Mouse (Mus musculus) heart, embryonic 13.5 days (tissue): ENCODE measurements around the gene Hint1. TPM values are rescaled to one million over a fixed set of nuclear protein-coding genes. Genes with fewer than 3 reads are reported as not detected.

Source experiments
- ATAC-seq: fragments of 200-750 bp; cut with Nextera tagmentation; 2 replicates; pipeline ENCODE4 v1.8.0; 2017; ENCODE audit warnings: moderate TSS enrichment; ENCODE audit not compliant: insufficient number of reproducible peaks, low FRiP score, low TSS enrichment; ENCODE audit errors: extremely low read depth
- H3K27ac ChIP-seq: fragments of 300-500 bp; sonication (generic); replicated peaks from 2 replicates; pipeline ENCODE4 v1.5.1; 2015; ENCODE audit warnings: moderate library complexity, mild to moderate bottlenecking, inconsistent platforms
- H3K27me3 ChIP-seq: fragments of 300-500 bp; sonication (generic); replicated peaks from 2 replicates; pipeline ENCODE4 v1.6.1; 2015; ENCODE audit warnings: mild to moderate bottlenecking, inconsistent platforms
- H3K36me3 ChIP-seq: fragments of 300-500 bp; sonication (generic); 2 replicates; pipeline ENCODE4 v1.6.1; 2015; ENCODE audit warnings: mild to moderate bottlenecking, inconsistent platforms
- H3K4me1 ChIP-seq: fragments of 300-500 bp; sonication (generic); 2 replicates; pipeline ENCODE4 v1.6.1; 2015; ENCODE audit warnings: inconsistent platforms
- H3K4me2 ChIP-seq: fragments of 300-500 bp; sonication (generic); 2 replicates; pipeline ENCODE4 v1.6.1; 2015; ENCODE audit warnings: inconsistent platforms, mild to moderate bottlenecking, moderate library complexity
- H3K4me3 ChIP-seq: fragments of 300-500 bp; sonication (generic); 2 replicates; pipeline ENCODE4 v1.5.1; 2015; ENCODE audit warnings: moderate library complexity, mild to moderate bottlenecking, inconsistent platforms
- H3K9ac ChIP-seq: fragments of 300-500 bp; sonication (generic); 2 replicates; pipeline ENCODE4 v1.6.1; 2015; ENCODE audit warnings: inconsistent platforms, mild to moderate bottlenecking, moderate library complexity
- H3K9me3 ChIP-seq: fragments of 300-500 bp; sonication (generic); 2 replicates; pipeline ENCODE4 v1.6.1; 2016; ENCODE audit warnings: inconsistent platforms
- WGBS: fragments of 180-500 bp; shearing (Covaris S2); methylation state at CpG from one replicate; pipeline ENCODE4 v1.1.7; 2015; ENCODE audit warnings: mixed read lengths; 5-methylcytosine and 5-hydroxymethylcytosine counted together
- polyA plus RNA-seq: library from polyadenylated mRNA; unstranded; fragments of >200 nt; fragmentation: Nextera tagmentation; extraction: Ambion mirVana; gene quantifications from 2 replicates; pipeline ENCODE4 v1.2.1, GENCODE M21; 2015

Hint1 gene
- polyA plus RNA-seq, 1 experiment from 2014 or later: 637 TPM

GRCm38 (mm10) chr11:54862621-54863520, 3.3 kb upstream of the Hint1 start:
- Histone ChIP-seq H3K4me2 (no peak overlapping the region), H3K4me3 (no peak overlapping the region), H3K9ac (no peak overlapping the region), H3K4me1 (peaks cover 27% of the 10 kb centered on the region), H3K36me3 (peaks cover under 1% of the 10 kb centered on the region), H3K27ac (no peak overlapping the region), H3K9me3 (no peaks in the 10 kb centered on the region), H3K27me3 (no peaks in the 10 kb centered on the region)
- no peak for ATAC-seq
- 43% methylated on average over 10 of the region's 10 CpGs for WGBS

GRCm38 (mm10) chr11:54865330-54866085, 675 bp upstream of the Hint1 start:
- Histone ChIP-seq H3K9me3 (no peaks in the 10 kb centered on the region), H3K9ac (peak overlapping the region; percentile 99), H3K4me2 (peak overlapping the region; percentile 72), H3K27me3 (no peaks in the 10 kb centered on the region), H3K36me3 (peaks cover 21% of the 10 kb centered on the region), H3K27ac (peak overlapping the region; percentile 90), H3K4me3 (peak overlapping the region; percentile 89), H3K4me1 (peaks cover 40% of the 10 kb centered on the region)
- WGBS: 71% methylated on average over 6 of the region's 6 CpGs
- ATAC-seq: no peak

- 2% methylated on average over 5 of the region's 5 CpGs for WGBS
Observed at GRCm38 (mm10) chr11:54867049-54867385, 834 bp downstream of the Hint1 start.

GRCm38 (mm10) chr11:54867903-54868434, 1.8 kb downstream of the Hint1 start:
- H3K4me2 ChIP-seq: peak overlapping the region; percentile 72
- ATAC-seq: no peak
- H3K36me3 ChIP-seq: peaks cover 46% of the 10 kb centered on the region
- peaks cover 32% of the 10 kb centered on the region for H3K4me1 ChIP-seq
- H3K27ac ChIP-seq: no peak overlapping the region
- no peak overlapping the region for H3K9ac ChIP-seq
- H3K9me3 ChIP-seq: no peaks in the 10 kb centered on the region
- 85% methylated on average over 3 of the region's 3 CpGs for WGBS
- peak overlapping the region; percentile 89 for H3K4me3 ChIP-seq
- no peaks in the 10 kb centered on the region for H3K27me3 ChIP-seq

More at GRCm38 (mm10) chr11:54867049-54867385, 834 bp downstream of the Hint1 start:
- no peak for ATAC-seq
- H3K9ac ChIP-seq: peak overlapping the region; percentile 99
- H3K4me3 ChIP-seq: peak overlapping the region; percentile 89
- no peaks in the 10 kb centered on the region for H3K9me3 ChIP-seq
- H3K27me3 ChIP-seq: no peaks in the 10 kb centered on the region
- peak overlapping the region; percentile 72 for H3K4me2 ChIP-seq
- peaks cover 32% of the 10 kb centered on the region for H3K4me1 ChIP-seq
- peak overlapping the region; percentile 90 for H3K27ac ChIP-seq
- peaks cover 36% of the 10 kb centered on the region for H3K36me3 ChIP-seq

GRCm38 (mm10) chr11:54868445-54868844, 2.3 kb downstream of the Hint1 start:
- Histone ChIP-seq H3K9ac (peak overlapping the region; percentile 47; the same call in 1 of the 2 replicates), H3K27me3 (no peaks in the 10 kb centered on the region), H3K4me1 (peaks cover 30% of the 10 kb centered on the region), H3K4me3 (no peak overlapping the region), H3K4me2 (peak overlapping the region; percentile 72), H3K36me3 (peaks cover 51% of the 10 kb centered on the region), H3K9me3 (no peaks in the 10 kb centered on the region), H3K27ac (no peak overlapping the region)
- 68% methylated on average over 2 of the region's 2 CpGs for WGBS
- no peak for ATAC-seq

- no peak for ATAC-seq
- H3K4me1 ChIP-seq: peaks cover 30% of the 10 kb centered on the region
- no peak overlapping the region; the same call in 1 of the 2 replicates for H3K9ac ChIP-seq
- no peak overlapping the region for H3K4me2 ChIP-seq
- H3K9me3 ChIP-seq: no peaks in the 10 kb centered on the region
- peaks cover 59% of the 10 kb centered on the region for H3K36me3 ChIP-seq
- WGBS: 75% methylated on average over 3 of the region's 3 CpGs
- no peak overlapping the region for H3K27ac ChIP-seq
- H3K4me3 ChIP-seq: no peak overlapping the region
- H3K27me3 ChIP-seq: no peaks in the 10 kb centered on the region
Observed at GRCm38 (mm10) chr11:54869318-54869717, 3.1 kb downstream of the Hint1 start.

- Histone ChIP-seq H3K27ac (no peak overlapping the region), H3K4me2 (no peak overlapping the region), H3K4me1 (peaks cover 30% of the 10 kb centered on the region), H3K9me3 (no peaks in the 10 kb centered on the region), H3K36me3 (peaks cover 62% of the 10 kb centered on the region), H3K4me3 (no peak overlapping the region), H3K27me3 (no peaks in the 10 kb centered on the region), H3K9ac (no peak overlapping the region)
- no peak for ATAC-seq
- 77% methylated on average over 7 of the region's 7 CpGs for WGBS
Observed at GRCm38 (mm10) chr11:54871831-54872537, 5.8 kb downstream of the Hint1 start.

GRCm38 (mm10) chr11:54876031-54876430, 9.8 kb downstream of the Hint1 start:
- no peak overlapping the region for H3K4me2 ChIP-seq
- H3K27me3 ChIP-seq: no peaks in the 10 kb centered on the region
- no peak for ATAC-seq
- H3K9ac ChIP-seq: no peak overlapping the region
- no peaks in the 10 kb centered on the region for H3K9me3 ChIP-seq
- H3K4me3 ChIP-seq: no peak overlapping the region
- peaks cover 36% of the 10 kb centered on the region for H3K36me3 ChIP-seq
- WGBS: 83% methylated on average over 5 of the region's 5 CpGs
- H3K4me1 ChIP-seq: peaks cover 16% of the 10 kb centered on the region
- no peak overlapping the region for H3K27ac ChIP-seq

- H3K4me2 ChIP-seq: no peak overlapping the region
- H3K9me3 ChIP-seq: no peaks in the 10 kb centered on the region
- no peaks in the 10 kb centered on the region for H3K27me3 ChIP-seq
- no peak overlapping the region for H3K4me3 ChIP-seq
- H3K36me3 ChIP-seq: peaks cover 8% of the 10 kb centered on the region
- 0 out of 2 replicates have a peak overlapping the region, but pooled peaks have one; percentile 24 for H3K9ac ChIP-seq
- 68% methylated on average over 6 of the region's 6 CpGs for WGBS
- H3K4me1 ChIP-seq: peaks cover 38% of the 10 kb centered on the region
- ATAC-seq: no peak
- H3K27ac ChIP-seq: no peak overlapping the region
Observed at GRCm38 (mm10) chr11:54878893-54879292, 12.7 kb downstream of the Hint1 start.

GRCm38 (mm10) chr11:54879434-54879833, 13.3 kb downstream of the Hint1 start:
- H3K9me3 ChIP-seq: no peaks in the 10 kb centered on the region
- H3K36me3 ChIP-seq: peaks cover 2% of the 10 kb centered on the region
- peak overlapping the region; percentile 30 for H3K4me2 ChIP-seq
- ATAC-seq: peak; percentile 45; the same call in 1 of the 2 replicates
- WGBS: 13% methylated on average over 4 of the region's 4 CpGs
- H3K4me1 ChIP-seq: peaks cover 39% of the 10 kb centered on the region
- H3K4me3 ChIP-seq: no peak overlapping the region
- H3K27me3 ChIP-seq: no peaks in the 10 kb centered on the region
- H3K27ac ChIP-seq: peak overlapping the region; percentile 94
- peak overlapping the region; percentile 62 for H3K9ac ChIP-seq

- H3K9me3 ChIP-seq: no peaks in the 10 kb centered on the region
- no peak overlapping the region for H3K4me3 ChIP-seq
- H3K27ac ChIP-seq: peak overlapping the region; percentile 94
- 9% methylated on average over 10 of the region's 10 CpGs for WGBS
- H3K4me2 ChIP-seq: peak overlapping the region; percentile 30
- peak overlapping the region; percentile 62 for H3K9ac ChIP-seq
- H3K36me3 ChIP-seq: no peaks in the 10 kb centered on the region
- no peaks in the 10 kb centered on the region for H3K27me3 ChIP-seq
- H3K4me1 ChIP-seq: peaks cover 43% of the 10 kb centered on the region
- ATAC-seq: no peak; the same call in 1 of the 2 replicates
Observed at GRCm38 (mm10) chr11:54879922-54880321, 13.7 kb downstream of the Hint1 start.
